9 mouse cellular contexts compared by ENCODE assay signal in genomic region chr13:56597831-56598612, GRCm38 (mm10). TPM values are rescaled to one million over a fixed set of nuclear protein-coding genes. Genes with fewer than 3 reads are reported as not detected.
A peak's percentile ranks its signal among the peaks of the same experiment; 100 is the strongest.
DNase-seq lines count a peak whose midpoint lies in the region; ATAC-seq and TF ChIP-seq lines count a peak whose summit lies in the region.
"Had no signal": no experiment of that assay in that cellular context is flagged by ENCODE, and none has a peak within 500 bp of the region (broad histone marks: within the 10 kb centered on the region; RNA-seq: fewer than 3 reads in every experiment).

No protein-coding gene starts in this region.

- H3K27me3 ChIP-seq in kidney, embryonic 14.5 days (ENCODE audit: control insufficient read depth, insufficient read depth, low read length), result no peaks in the 10 kb centered on the region
- no peaks in the 10 kb centered on the region for H3K27me3 ChIP-seq in midbrain, postnatal 0 days (ENCODE audit: insufficient read depth, low read length)
- H3K27me3 ChIP-seq: liver, embryonic 13.5 days had no signal

- no peak overlapping the region for H3K9ac ChIP-seq in kidney, embryonic 14.5 days (ENCODE audit: low read depth, low read length)
- no peak overlapping the region for H3K9ac ChIP-seq in midbrain, postnatal 0 days (replicated peaks; ENCODE audit: low read length, poor library complexity, severe bottlenecking)
- H3K9ac ChIP-seq: liver, embryonic 13.5 days had no signal

- ATAC-seq in kidney, embryonic 14.5 days (ENCODE audit: low FRiP score, low TSS enrichment), result 0 out of 2 replicates have a peak, but pooled peaks have one; percentile 50
- peak; percentile 62; the same call in 1 of the 2 replicates for ATAC-seq in midbrain, postnatal 0 days (ENCODE audit: low FRiP score)

- peak; percentile 43 to 57 for DNase-seq in cerebellum, postnatal 14 days
- no peak for DNase-seq in cerebellum, adult 18-20 months
- peak; percentile 54 to 73 for DNase-seq in urinary bladder, postnatal 4 days (ENCODE audit: low spot score in 2 of 2)
- DNase-seq in urinary bladder, postnatal 25 days (ENCODE audit: low spot score), result no peak
- DNase-seq in midbrain, postnatal 0 days (ENCODE audit: low spot score), result peak; percentile 70
- no peak for DNase-seq in spleen, postnatal 36 days (ENCODE audit: low spot score in 2 of 2)
- no peak for DNase-seq in right cerebral cortex, adult 18-20 months
- DNase-seq: liver, embryonic 13.5 days had no signal

- no peaks in the 10 kb centered on the region for H3K9me3 ChIP-seq in kidney, embryonic 14.5 days (ENCODE audit: control insufficient read depth, low read length)
- no peaks in the 10 kb centered on the region for H3K9me3 ChIP-seq in midbrain, postnatal 0 days (ENCODE audit: low read length)
- H3K9me3 ChIP-seq: liver, embryonic 13.5 days had no signal

- H3K4me3 ChIP-seq in kidney, embryonic 14.5 days (ENCODE audit: low read length), result no peak overlapping the region
- no peak overlapping the region for H3K4me3 ChIP-seq in midbrain, postnatal 0 days (ENCODE audit: low read depth, low read length)
- H3K4me3 ChIP-seq: liver, embryonic 13.5 days had no signal

- H3K27ac ChIP-seq in kidney, embryonic 14.5 days (ENCODE audit: low read depth, low read length), result no peak overlapping the region
- H3K27ac ChIP-seq in midbrain, postnatal 0 days (ENCODE audit: low read depth, low read length), result no peak overlapping the region
- H3K27ac ChIP-seq: liver, embryonic 13.5 days had no signal

- H3K4me1 ChIP-seq in kidney, embryonic 14.5 days (ENCODE audit: control insufficient read depth, insufficient read depth, low read length), result peaks cover 28% of the 10 kb centered on the region
- no peaks in the 10 kb centered on the region for H3K4me1 ChIP-seq in midbrain, postnatal 0 days (ENCODE audit: insufficient read depth, low read length)
- H3K4me1 ChIP-seq: liver, embryonic 13.5 days had no signal

- no peak overlapping the region for H3K4me2 ChIP-seq in kidney, embryonic 14.5 days (replicated peaks; ENCODE audit: low read depth, low read length)
- no peak overlapping the region for H3K4me2 ChIP-seq in midbrain, postnatal 0 days (ENCODE audit: low read depth, low read length, poor library complexity, severe bottlenecking)
- H3K4me2 ChIP-seq: liver, embryonic 13.5 days had no signal

- WGBS in kidney, embryonic 14.5 days, result 60% methylated on average over 12 of the region's 12 CpGs
- WGBS in midbrain, postnatal 0 days, result 31% methylated on average over 12 of the region's 12 CpGs

- TF ChIP-seq CTCF in midbrain, postnatal 0 days (IDR thresholded peaks at IDR 0.05), result no peak

- H3K36me3 ChIP-seq in kidney, embryonic 14.5 days (ENCODE audit: control insufficient read depth, insufficient read depth, low read length), result no peaks in the 10 kb centered on the region
- no peaks in the 10 kb centered on the region for H3K36me3 ChIP-seq in midbrain, postnatal 0 days (ENCODE audit: insufficient read depth, low read length)
- H3K36me3 ChIP-seq: liver, embryonic 13.5 days had no signal

RNA-seq across cellular contexts. Expression of gene Tgfbi, which starts 11.3 kb away (rescaled TPM):
- 76.2 and 105 TPM in 2 replicates for polyA plus RNA-seq in kidney, embryonic 14.5 days (2014; fragmentation: Nextera tagmentation; extraction: Ambion mirVana)
- total RNA-seq in midbrain, postnatal 0 days (2014; rRNA removed), result 6.3 and 7.5 TPM in 2 replicates
- polyA plus RNA-seq in midbrain, postnatal 0 days (2015; fragmentation: Nextera tagmentation; extraction: Ambion mirVana), result 3.0 and 3.4 TPM in 2 replicates

RNA-seq across cellular contexts. Expression of gene Lect2, which starts 49.7 kb away (rescaled TPM):
- 0.96 and 1.6 TPM in 2 replicates for polyA plus RNA-seq in kidney, embryonic 14.5 days (2014; fragmentation: Nextera tagmentation; extraction: Ambion mirVana)
- total RNA-seq in midbrain, postnatal 0 days (2014; rRNA removed), result not detected in 2 replicates
- not detected in 2 replicates for polyA plus RNA-seq in midbrain, postnatal 0 days (2015; fragmentation: Nextera tagmentation; extraction: Ambion mirVana)

Comparison
In these comparisons a context has a peak if more than half of its experiments do, and no peak if none do; other contexts are left out.
1. DNase-seq: peak in cerebellum, postnatal 14 days (2 of 2), urinary bladder, postnatal 4 days (2 of 2) and midbrain, postnatal 0 days (single experiment); none in cerebellum, adult 18-20 months (0 of 2), urinary bladder, postnatal 25 days (single experiment), spleen, postnatal 36 days (0 of 2) and right cerebral cortex, adult 18-20 months (single experiment).
2. RNA of gene Tgfbi, which starts 11.3 kb away (polyA plus RNA-seq): 76.2 to 105 TPM in kidney, embryonic 14.5 days; 3.0 to 3.4 TPM in midbrain, postnatal 0 days; every median in the first group is over 10 times any median in the second.